Mouse (Mus musculus) lung, adult 2 months (tissue): ENCODE data around the gene Cpne8.

ENCODE experiments used
- CTCF ChIP-seq: fragments of 200-500 bp; IDR thresholded peaks from 2 replicates; pipeline ENCODE4 v1.5.1; 2011; ENCODE audit warnings: mild to moderate bottlenecking, low read length, control low read depth; ENCODE audit not compliant: insufficient read depth
- POLR2A ChIP-seq: fragments of 200-500 bp; IDR thresholded peaks from 2 replicates; pipeline ENCODE4 v1.6.1; 2011; ENCODE audit warnings: low read depth, mild to moderate bottlenecking, control low read depth, low read length, borderline replicate concordance; ENCODE audit errors: extremely low read depth

DNA sequence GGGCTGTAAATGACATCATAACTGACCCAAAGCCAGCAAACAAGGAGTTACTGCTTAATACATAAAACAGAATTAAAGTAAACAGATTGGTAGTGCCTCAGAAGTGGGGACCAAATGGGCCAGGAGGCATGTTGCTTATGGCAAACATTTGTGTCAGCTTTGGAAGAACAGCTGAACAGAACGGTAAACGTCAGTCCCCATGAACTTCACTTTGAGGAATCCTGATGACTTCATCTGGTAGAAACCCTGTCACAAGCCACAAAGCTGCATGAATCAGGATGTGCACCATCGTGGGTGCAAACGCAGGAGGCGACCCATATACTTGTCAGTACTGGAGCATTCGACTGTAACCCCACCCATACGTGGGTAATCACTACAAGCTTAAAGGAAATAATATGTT is 30.1 kb upstream of the Cpne8 start:
- TF ChIP-seq POLR2A (no peak), CTCF (no peak)
